Mouse (Mus musculus): ENCODE measurements at regions not wholly inside any gene's neighbourhood (a gene's known extent, or its start where the extent isn't known, plus 50 kb on each side); places are given as distances from the start of the nearest gene placed in this dataset.

DNA sequence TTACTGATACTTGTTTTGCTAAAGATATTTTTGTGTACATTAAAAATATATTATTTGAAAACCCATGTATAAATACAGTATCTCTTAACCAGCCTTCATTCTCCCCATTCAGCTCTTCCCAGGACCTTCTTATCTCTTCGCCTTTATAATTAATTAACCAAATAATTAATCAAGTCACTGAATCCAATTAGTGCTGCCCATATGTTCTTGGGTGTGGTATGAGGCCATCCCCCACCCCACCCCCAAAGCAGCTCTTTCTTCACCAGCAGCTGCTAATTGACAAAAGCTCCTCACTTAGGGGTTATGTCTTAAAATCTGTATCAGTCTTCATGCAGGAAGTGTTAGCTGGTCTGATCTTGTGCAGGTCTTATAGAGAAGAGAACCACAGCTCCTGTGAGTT, 728.8 kb upstream of the Nr2f1 start:
- Histone ChIP-seq H3K9ac (ENCODE audit: low read depth, low read length) (no peak overlapping the region), H3K4me1 (replicated peaks; ENCODE audit: control insufficient read depth, insufficient read depth, low read length) (no peaks in the 10 kb centered on the region), H3K9me3 (ENCODE audit: control insufficient read depth) (no peaks in the 10 kb centered on the region), H3K27ac (ENCODE audit: low read depth, low read length) (no peak overlapping the region), H3K4me2 (replicated peaks; ENCODE audit: low read depth) (no peak overlapping the region), H3K27me3 (replicated peaks; ENCODE audit: control insufficient read depth, insufficient read depth, low read length) (no peaks in the 10 kb centered on the region), H3K4me3 (ENCODE audit: low read depth, low read length) (no peak overlapping the region), H3K36me3 (ENCODE audit: control insufficient read depth, insufficient read depth) (no peaks in the 10 kb centered on the region)
- 88% methylated on average over 1 of the region's 1 CpGs for WGBS
- no peak for ATAC-seq
- no peak for TF ChIP-seq CTCF (IDR thresholded peaks at IDR 0.05; ENCODE audit: low read depth)

DNA sequence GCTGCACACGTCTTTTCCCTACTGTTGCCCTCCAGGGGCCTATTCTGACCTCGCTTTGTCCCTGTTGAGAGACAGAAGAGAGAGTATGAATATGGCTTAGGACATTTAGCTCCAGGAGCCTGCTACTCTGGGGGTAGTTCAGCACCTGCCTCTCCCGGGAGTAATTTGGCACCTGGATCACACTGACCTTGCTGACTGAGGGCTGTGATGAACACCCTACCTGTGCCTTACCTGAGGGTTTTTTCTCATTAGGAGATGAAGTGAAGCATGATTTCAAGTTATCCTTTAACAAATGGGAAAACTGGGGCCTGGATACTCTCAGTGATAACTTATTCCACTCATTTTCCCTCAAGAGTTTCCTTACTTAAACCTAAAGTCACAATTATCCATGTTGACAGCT, 721.2 kb upstream of the Nr2f1 start:
- H3K27ac ChIP-seq (ENCODE audit: low read depth, low read length): no peak overlapping the region
- ATAC-seq: no peak

DNA sequence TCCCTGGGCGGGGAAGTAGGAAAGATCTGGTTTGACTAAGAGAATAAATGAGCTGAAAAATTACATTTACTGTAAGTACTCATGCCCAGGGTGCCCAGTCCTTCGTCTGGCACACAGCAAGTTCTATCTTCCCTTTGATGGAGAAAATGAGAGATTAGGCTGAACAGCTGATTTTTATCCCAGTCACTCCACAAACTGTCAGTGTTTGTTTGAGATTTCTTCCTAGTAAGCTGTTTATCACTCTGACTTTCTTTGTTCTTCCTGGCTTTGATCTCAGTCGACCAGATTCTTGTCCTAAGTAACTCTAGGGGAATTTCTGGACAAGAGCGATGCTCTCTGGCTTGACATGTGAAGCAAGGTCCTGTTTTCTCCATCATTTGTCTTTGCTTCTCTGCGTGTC, 710.3 kb upstream of the Nr2f1 start:
- Histone ChIP-seq H3K27me3 (replicated peaks; ENCODE audit: control insufficient read depth, insufficient read depth, low read length) (no peaks in the 10 kb centered on the region), H3K9ac (ENCODE audit: low read depth, low read length) (no peak overlapping the region), H3K4me3 (ENCODE audit: low read depth, low read length) (no peak overlapping the region), H3K9me3 (ENCODE audit: control insufficient read depth) (no peaks in the 10 kb centered on the region), H3K36me3 (ENCODE audit: control insufficient read depth, insufficient read depth) (no peaks in the 10 kb centered on the region), H3K27ac (ENCODE audit: low read depth, low read length) (no peak overlapping the region), H3K4me2 (replicated peaks; ENCODE audit: low read depth) (no peak overlapping the region), H3K4me1 (replicated peaks; ENCODE audit: control insufficient read depth, insufficient read depth, low read length) (no peaks in the 10 kb centered on the region)
- ATAC-seq: no peak
- TF ChIP-seq CTCF (IDR thresholded peaks at IDR 0.05; ENCODE audit: low read depth): no peak
- 27% methylated on average over 5 of the region's 5 CpGs for WGBS

More for the DNA sequence above, 721.2 kb upstream of the Nr2f1 start:
- Histone ChIP-seq H3K27me3 (replicated peaks; ENCODE audit: control insufficient read depth, insufficient read depth, low read length) (no peaks in the 10 kb centered on the region), H3K4me1 (replicated peaks; ENCODE audit: control insufficient read depth, insufficient read depth, low read length) (no peaks in the 10 kb centered on the region), H3K36me3 (ENCODE audit: control insufficient read depth, insufficient read depth) (no peaks in the 10 kb centered on the region), H3K9me3 (ENCODE audit: control insufficient read depth) (no peaks in the 10 kb centered on the region), H3K9ac (ENCODE audit: low read depth, low read length) (no peak overlapping the region), H3K4me2 (replicated peaks; ENCODE audit: low read depth) (no peak overlapping the region), H3K4me3 (ENCODE audit: low read depth, low read length) (no peak overlapping the region)
- WGBS: 69% methylated on average over 3 of the region's 3 CpGs
- TF ChIP-seq CTCF (IDR thresholded peaks at IDR 0.05; ENCODE audit: low read depth): no peak

DNA sequence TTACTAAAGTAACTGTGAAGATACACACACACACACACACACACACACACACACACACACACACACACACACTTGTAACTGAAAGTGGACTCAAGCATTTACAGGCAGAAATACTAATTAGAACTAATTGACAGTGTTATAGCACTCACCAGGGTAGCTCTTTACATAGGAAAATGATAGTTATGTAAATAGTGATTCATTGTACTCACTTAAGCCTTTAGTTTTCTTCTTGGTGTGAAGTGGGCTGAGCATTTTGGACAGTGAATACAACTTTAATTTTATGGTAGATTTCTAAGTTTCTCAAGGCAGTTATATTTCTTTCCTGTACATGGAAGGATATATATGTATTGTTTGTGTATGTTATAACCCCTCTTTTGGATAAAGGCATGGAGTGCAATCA, 704.5 kb upstream of the Nr2f1 start:
- Histone ChIP-seq H3K9ac (ENCODE audit: low read depth, low read length) (no peak overlapping the region), H3K27me3 (replicated peaks; ENCODE audit: control insufficient read depth, insufficient read depth, low read length) (no peaks in the 10 kb centered on the region), H3K4me2 (replicated peaks; ENCODE audit: low read depth) (no peak overlapping the region), H3K27ac (ENCODE audit: low read depth, low read length) (no peak overlapping the region), H3K36me3 (ENCODE audit: control insufficient read depth, insufficient read depth) (no peaks in the 10 kb centered on the region), H3K4me1 (replicated peaks; ENCODE audit: control insufficient read depth, insufficient read depth, low read length) (no peaks in the 10 kb centered on the region), H3K4me3 (ENCODE audit: low read depth, low read length) (no peak overlapping the region), H3K9me3 (ENCODE audit: control insufficient read depth) (no peaks in the 10 kb centered on the region)
- no peak for TF ChIP-seq CTCF (IDR thresholded peaks at IDR 0.05; ENCODE audit: low read depth)
- ATAC-seq: no peak

DNA sequence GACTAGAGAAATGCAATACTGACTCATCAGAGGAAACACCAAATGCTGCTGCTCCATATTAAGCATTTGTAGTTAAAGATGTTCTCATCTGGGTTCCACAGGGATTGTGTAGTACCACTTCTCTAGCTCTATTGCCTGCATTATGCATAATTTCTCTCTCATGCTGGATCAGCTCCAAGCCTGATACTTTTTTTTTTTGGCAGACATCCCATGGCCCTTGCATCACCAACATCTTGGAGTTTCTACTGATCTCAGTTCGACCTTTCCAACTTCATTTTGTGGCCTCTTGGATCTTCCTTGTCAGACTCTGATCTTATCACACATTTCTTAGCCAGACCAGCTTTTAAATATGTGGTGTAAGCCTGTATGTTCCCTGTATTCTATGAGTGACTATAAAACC, 701.1 kb upstream of the Nr2f1 start:
- TF ChIP-seq CTCF (IDR thresholded peaks at IDR 0.05; ENCODE audit: low read depth): no peak
- Histone ChIP-seq H3K9ac (ENCODE audit: low read depth, low read length) (no peak overlapping the region), H3K36me3 (ENCODE audit: control insufficient read depth, insufficient read depth) (no peaks in the 10 kb centered on the region), H3K4me2 (replicated peaks; ENCODE audit: low read depth) (no peak overlapping the region), H3K9me3 (ENCODE audit: control insufficient read depth) (no peaks in the 10 kb centered on the region), H3K4me3 (ENCODE audit: low read depth, low read length) (no peak overlapping the region), H3K27me3 (replicated peaks; ENCODE audit: control insufficient read depth, insufficient read depth, low read length) (no peaks in the 10 kb centered on the region), H3K27ac (ENCODE audit: low read depth, low read length) (no peak overlapping the region), H3K4me1 (replicated peaks; ENCODE audit: control insufficient read depth, insufficient read depth, low read length) (no peaks in the 10 kb centered on the region; the same call in 1 of the 2 replicates)
- WGBS: 63% methylated on average over 1 of the region's 1 CpGs
- no peak for ATAC-seq

DNA sequence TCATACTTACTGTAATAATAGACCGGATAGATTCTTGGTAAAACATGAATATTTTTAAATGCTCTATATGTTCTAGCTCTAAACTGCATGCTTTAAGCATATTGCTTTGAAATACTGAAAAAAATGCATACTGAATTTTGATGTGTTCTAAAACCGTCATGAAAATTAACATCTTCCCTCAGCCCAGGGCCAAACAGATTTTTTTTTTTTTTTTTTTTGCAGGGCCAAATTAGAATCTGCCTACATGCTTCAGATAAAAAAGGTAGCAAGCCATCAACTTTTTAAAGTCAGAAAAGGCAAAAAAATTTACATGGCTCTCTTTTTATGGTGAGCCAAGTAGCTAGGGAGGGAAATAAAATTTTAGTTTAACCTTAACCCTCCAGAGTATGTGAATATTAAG, 692.7 kb upstream of the Nr2f1 start:
- Histone ChIP-seq H3K9me3 (ENCODE audit: control insufficient read depth) (no peaks in the 10 kb centered on the region), H3K4me1 (replicated peaks; ENCODE audit: control insufficient read depth, insufficient read depth, low read length) (no peaks in the 10 kb centered on the region), H3K9ac (ENCODE audit: low read depth, low read length) (no peak overlapping the region), H3K4me2 (replicated peaks; ENCODE audit: low read depth) (no peak overlapping the region), H3K36me3 (ENCODE audit: control insufficient read depth, insufficient read depth) (no peaks in the 10 kb centered on the region), H3K27ac (ENCODE audit: low read depth, low read length) (no peak overlapping the region), H3K4me3 (ENCODE audit: low read depth, low read length) (no peak overlapping the region), H3K27me3 (replicated peaks; ENCODE audit: control insufficient read depth, insufficient read depth, low read length) (no peaks in the 10 kb centered on the region)
- no peak for ATAC-seq
- 91% methylated on average over 2 of the region's 2 CpGs for WGBS
- no peak for TF ChIP-seq CTCF (IDR thresholded peaks at IDR 0.05; ENCODE audit: low read depth)

DNA sequence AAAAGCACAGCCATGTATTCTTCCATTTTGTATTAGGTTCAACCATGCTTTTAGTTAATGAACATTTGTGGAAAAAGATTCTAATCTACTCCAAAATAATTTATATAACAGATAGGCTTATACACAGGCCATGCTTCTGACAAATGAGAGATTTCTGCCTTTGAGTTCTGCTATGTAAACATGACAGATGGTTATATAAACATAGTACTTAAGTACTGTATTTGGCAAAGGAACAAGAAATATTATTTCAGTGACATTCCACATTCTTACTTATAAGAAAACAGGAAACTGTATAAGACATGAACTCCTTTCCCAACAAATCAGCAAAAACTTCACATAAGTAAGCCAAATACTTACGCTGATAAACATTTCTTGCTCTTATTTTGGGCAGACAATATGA, 683.5 kb upstream of the Nr2f1 start:
- TF ChIP-seq CTCF (IDR thresholded peaks at IDR 0.05; ENCODE audit: low read depth): no peak
- Histone ChIP-seq H3K9me3 (ENCODE audit: control insufficient read depth) (no peaks in the 10 kb centered on the region), H3K27ac (ENCODE audit: low read depth, low read length) (no peak overlapping the region), H3K9ac (ENCODE audit: low read depth, low read length) (no peak overlapping the region), H3K4me2 (replicated peaks; ENCODE audit: low read depth) (no peak overlapping the region), H3K27me3 (replicated peaks; ENCODE audit: control insufficient read depth, insufficient read depth, low read length) (no peaks in the 10 kb centered on the region), H3K4me3 (ENCODE audit: low read depth, low read length) (no peak overlapping the region), H3K4me1 (replicated peaks; ENCODE audit: control insufficient read depth, insufficient read depth, low read length) (no peaks in the 10 kb centered on the region), H3K36me3 (ENCODE audit: control insufficient read depth, insufficient read depth) (no peaks in the 10 kb centered on the region)
- WGBS: 70% methylated on average over 1 of the region's 1 CpGs
- ATAC-seq: no peak
